Mouse (Mus musculus) heart, embryonic 11.5 days (tissue): ENCODE measurements around the gene Capza1. TPM values are rescaled to one million over a fixed set of nuclear protein-coding genes. Genes with fewer than 3 reads are reported as not detected.
"Not testable (repeated sequence)": the region's sequence is repeated elsewhere in the genome, so short reads cannot be mapped to it uniquely, and the experiment has no call there.

ENCODE experiments used
- ATAC-seq: fragments of 200-750 bp; cut with Nextera tagmentation; replicated peaks from 2 replicates; pipeline ENCODE4 v1.8.0; 2017; ENCODE audit warnings: moderate library complexity; ENCODE audit not compliant: insufficient number of reproducible peaks, low FRiP score, low TSS enrichment
- H3K27ac ChIP-seq: fragments of 300-500 bp; sonication (generic); 2 replicates; pipeline ENCODE4 v1.5.1; 2014; ENCODE audit warnings: mild to moderate bottlenecking, low read depth, low read length
- H3K27me3 ChIP-seq: fragments of 300-500 bp; sonication (generic); 2 replicates; pipeline ENCODE4 v1.6.1; 2014; ENCODE audit warnings: mild to moderate bottlenecking, low read length, mixed read lengths; ENCODE audit not compliant: control insufficient read depth, insufficient read depth
- H3K36me3 ChIP-seq: fragments of 300-500 bp; sonication (generic); 2 replicates; pipeline ENCODE4 v1.6.1; 2014; ENCODE audit warnings: mild to moderate bottlenecking, low read length, moderate library complexity, mixed read lengths; ENCODE audit not compliant: control insufficient read depth, insufficient read depth
- H3K4me1 ChIP-seq: fragments of 300-500 bp; sonication (generic); 2 replicates; pipeline ENCODE4 v1.6.1; 2014; ENCODE audit warnings: low read length; ENCODE audit not compliant: control insufficient read depth, insufficient read depth
- H3K4me2 ChIP-seq: fragments of 300-500 bp; sonication (generic); 2 replicates; pipeline ENCODE4 v1.6.1; 2014; ENCODE audit warnings: mild to moderate bottlenecking, moderate library complexity
- H3K4me3 ChIP-seq: fragments of 300-500 bp; sonication (generic); 2 replicates; pipeline ENCODE4 v1.5.1; 2014; ENCODE audit warnings: low read depth, low read length
- H3K9ac ChIP-seq: fragments of 300-500 bp; sonication (generic); 2 replicates; pipeline ENCODE4 v1.6.1; 2014; ENCODE audit warnings: mild to moderate bottlenecking, low read depth, low read length, moderate library complexity
- H3K9me3 ChIP-seq: fragments of 300-500 bp; sonication (generic); replicated peaks from 2 replicates; pipeline ENCODE4 v1.6.1; 2016; ENCODE audit warnings: low read length; ENCODE audit not compliant: control insufficient read depth
- WGBS: fragments of 180-500 bp; shearing (Covaris S2); extraction: QIAGEN DNeasy Blood & Tissue Kit; methylation state at CpG from one replicate; pipeline ENCODE4 v1.1.7; 2014; ENCODE audit not compliant: insufficient replicate concordance; 5-methylcytosine and 5-hydroxymethylcytosine counted together
- polyA plus RNA-seq: library from polyadenylated mRNA; unstranded; fragments of >200 nt; fragmentation: Nextera tagmentation; extraction: Ambion mirVana; gene quantifications from 2 replicates; pipeline ENCODE4 v1.2.1, GENCODE M21; 2014

Gene Capza1
- polyA plus RNA-seq, 1 experiment from 2014 or later, result 183 TPM

- H3K9ac ChIP-seq, result no peak overlapping the region
- H3K4me1 ChIP-seq, result peaks cover 19% of the 10 kb centered on the region
- H3K9me3 ChIP-seq, result no peaks in the 10 kb centered on the region
- H3K4me3 ChIP-seq, result no peak overlapping the region
- H3K4me2 ChIP-seq, result no peak overlapping the region
- H3K36me3 ChIP-seq, result no peaks in the 10 kb centered on the region
- no peak overlapping the region for H3K27ac ChIP-seq
- no peaks in the 10 kb centered on the region for H3K27me3 ChIP-seq
- ATAC-seq, result no peak
- 97% methylated on average over 1 of the region's 1 CpGs for WGBS
Observed at GRCm38 (mm10) chr3:104814746-104815145, 49.6 kb downstream of the Capza1 start.

- not testable (repeated sequence) for H3K4me2 ChIP-seq, H3K4me3 ChIP-seq, H3K27me3 ChIP-seq, H3K9ac ChIP-seq, H3K4me1 ChIP-seq, H3K36me3 ChIP-seq, ATAC-seq, H3K27ac ChIP-seq, H3K9me3 ChIP-seq
- 89% methylated on average over 7 of the region's 7 CpGs for WGBS
Observed at GRCm38 (mm10) chr3:104813227-104813626, 51.1 kb downstream of the Capza1 start.

- Histone ChIP-seq H3K27me3 (no peaks in the 10 kb centered on the region), H3K9me3 (no peaks in the 10 kb centered on the region), H3K36me3 (no peaks in the 10 kb centered on the region), H3K4me3 (no peak overlapping the region), H3K9ac (no peak overlapping the region), H3K4me1 (peaks cover 8% of the 10 kb centered on the region), H3K27ac (no peak overlapping the region), H3K4me2 (no peak overlapping the region)
- ATAC-seq, result no peak
- 83% methylated on average over 4 of the region's 4 CpGs for WGBS
Observed at GRCm38 (mm10) chr3:104812254-104812653, 52.1 kb downstream of the Capza1 start.

GRCm38 (mm10) chr3:104811752-104812151, 52.6 kb downstream of the Capza1 start:
- Histone ChIP-seq H3K4me3 (no peak overlapping the region), H3K4me2 (no peak overlapping the region), H3K36me3 (no peaks in the 10 kb centered on the region), H3K4me1 (peaks cover 4% of the 10 kb centered on the region), H3K27ac (no peak overlapping the region), H3K27me3 (no peaks in the 10 kb centered on the region), H3K9me3 (no peaks in the 10 kb centered on the region), H3K9ac (no peak overlapping the region)
- no peak for ATAC-seq
- WGBS, result 17% methylated on average over 3 of the region's 3 CpGs

- Histone ChIP-seq H3K4me1 (peaks cover 10% of the 10 kb centered on the region), H3K9ac (no peak overlapping the region), H3K4me2 (no peak overlapping the region), H3K36me3 (peaks cover 21% of the 10 kb centered on the region), H3K27ac (no peak overlapping the region), H3K27me3 (no peaks in the 10 kb centered on the region), H3K4me3 (no peak overlapping the region), H3K9me3 (no peaks in the 10 kb centered on the region)
- no peak for ATAC-seq
- WGBS, result 59% methylated on average over 9 of the region's 9 CpGs
Observed at GRCm38 (mm10) chr3:104805539-104805938, 58.8 kb downstream of the Capza1 start.

- ATAC-seq, result no peak
- WGBS, result 86% methylated on average over 10 of the region's 10 CpGs
Observed at GRCm38 (mm10) chr3:104804312-104804711, 60.0 kb downstream of the Capza1 start.

GRCm38 (mm10) chr3:104801481-104801880, 62.8 kb downstream of the Capza1 start:
- 85% methylated on average over 6 of the region's 6 CpGs for WGBS
- H3K36me3 ChIP-seq, result peaks cover 37% of the 10 kb centered on the region
- ATAC-seq, result no peak

More at GRCm38 (mm10) chr3:104804312-104804711, 60.0 kb downstream of the Capza1 start:
- peaks cover 29% of the 10 kb centered on the region for H3K36me3 ChIP-seq
- H3K4me3 ChIP-seq, result no peak overlapping the region
- H3K27me3 ChIP-seq, result no peaks in the 10 kb centered on the region
- no peaks in the 10 kb centered on the region for H3K9me3 ChIP-seq
- no peak overlapping the region for H3K4me2 ChIP-seq
- no peak overlapping the region for H3K27ac ChIP-seq
- H3K4me1 ChIP-seq, result peaks cover 10% of the 10 kb centered on the region
- no peak overlapping the region for H3K9ac ChIP-seq

GRCm38 (mm10) chr3:104800681-104801080, 63.6 kb downstream of the Capza1 start:
- H3K4me3 ChIP-seq, result no peak overlapping the region
- no peaks in the 10 kb centered on the region for H3K9me3 ChIP-seq
- no peak overlapping the region for H3K9ac ChIP-seq
- no peaks in the 10 kb centered on the region for H3K27me3 ChIP-seq
- H3K27ac ChIP-seq, result no peak overlapping the region
- peaks cover 11% of the 10 kb centered on the region for H3K4me1 ChIP-seq
- no peak overlapping the region for H3K4me2 ChIP-seq
- H3K36me3 ChIP-seq, result peaks cover 40% of the 10 kb centered on the region
- 91% methylated on average over 11 of the region's 11 CpGs for WGBS
- no peak for ATAC-seq

More at GRCm38 (mm10) chr3:104801481-104801880, 62.8 kb downstream of the Capza1 start:
- Histone ChIP-seq H3K27me3 (no peaks in the 10 kb centered on the region), H3K4me3 (no peak overlapping the region), H3K4me2 (no peak overlapping the region), H3K27ac (no peak overlapping the region), H3K9me3 (no peaks in the 10 kb centered on the region), H3K9ac (no peak overlapping the region), H3K4me1 (peaks cover 10% of the 10 kb centered on the region)

- 73% methylated on average over 15 of the region's 15 CpGs for WGBS
- H3K4me1 ChIP-seq, result peaks cover 43% of the 10 kb centered on the region
- no peak overlapping the region for H3K4me2 ChIP-seq
- no peak overlapping the region for H3K9ac ChIP-seq
- no peaks in the 10 kb centered on the region for H3K27me3 ChIP-seq
- peaks cover 40% of the 10 kb centered on the region for H3K36me3 ChIP-seq
- no peak for ATAC-seq
- H3K4me3 ChIP-seq, result no peak overlapping the region
- H3K27ac ChIP-seq, result no peak overlapping the region
- no peaks in the 10 kb centered on the region for H3K9me3 ChIP-seq
Observed at GRCm38 (mm10) chr3:104796430-104797082, 67.7 kb downstream of the Capza1 start.
